Mouse (Mus musculus) hindbrain, postnatal 0 days (tissue): ENCODE results near the gene Crebzf. TPM values are rescaled to one million over a fixed set of nuclear protein-coding genes. Genes with fewer than 3 reads are reported as not detected.
A peak's percentile ranks its signal among the peaks of the same experiment; 100 is the strongest.

Experiments
- ATAC-seq: fragments of 200-750 bp; cut with Nextera tagmentation; 2 replicates; pipeline ENCODE4 v1.8.0; 2017; ENCODE audit warnings: mild to moderate bottlenecking, moderate TSS enrichment, moderate library complexity
- DNase-seq: peaks from one replicate; pipeline ENCODE4 v3.0.0-alpha.2; 2015; ENCODE audit warnings: low spot score
- H3K27ac ChIP-seq: fragments of 300-500 bp; sonication (generic); 2 replicates; pipeline ENCODE4 v1.5.1; 2014; ENCODE audit warnings: mild to moderate bottlenecking
- H3K27me3 ChIP-seq: fragments of 300-500 bp; sonication (generic); 2 replicates; pipeline ENCODE4 v1.6.1; 2014; ENCODE audit warnings: low read length, mixed read lengths; ENCODE audit not compliant: insufficient read depth
- H3K36me3 ChIP-seq: fragments of 300-500 bp; sonication (generic); 2 replicates; pipeline ENCODE4 v1.6.1; 2014; ENCODE audit warnings: low read length, mixed read lengths; ENCODE audit not compliant: insufficient read depth
- H3K4me1 ChIP-seq: fragments of 300-500 bp; sonication (generic); 2 replicates; pipeline ENCODE4 v1.6.1; 2014; ENCODE audit warnings: antibody characterized with exemption, low read length, mixed read lengths; ENCODE audit not compliant: insufficient read depth
- H3K4me2 ChIP-seq: fragments of 300-500 bp; sonication (generic); 2 replicates; pipeline ENCODE4 v1.6.1; 2014; ENCODE audit warnings: low read depth, mild to moderate bottlenecking, low read length, moderate library complexity, mixed read lengths
- H3K4me3 ChIP-seq: fragments of 300-500 bp; sonication (generic); 2 replicates; pipeline ENCODE4 v1.5.1; 2014; ENCODE audit warnings: low read length
- H3K9ac ChIP-seq: fragments of 300-500 bp; sonication (generic); replicated peaks from 2 replicates; pipeline ENCODE4 v1.6.1; 2014; ENCODE audit warnings: mild to moderate bottlenecking, low read length, moderate library complexity, mixed read lengths
- H3K9me3 ChIP-seq: fragments of 300-500 bp; sonication (generic); 2 replicates; pipeline ENCODE4 v1.6.1; 2016; ENCODE audit warnings: low read length, mixed read lengths
- CTCF ChIP-seq: IDR thresholded peaks from 2 replicates; pipeline ENCODE4 v1.5.1; 2016; ENCODE audit warnings: antibody characterized with exemption, control low read depth, low read depth
- WGBS: fragments of 180-500 bp; shearing (Covaris S2); extraction: QIAGEN DNeasy Blood & Tissue Kit; methylation state at CpG from one replicate; pipeline ENCODE4 v1.1.7; 2014; 5-methylcytosine and 5-hydroxymethylcytosine counted together
- polyA plus RNA-seq: library from polyadenylated mRNA; unstranded; fragments of >200 nt; fragmentation: Nextera tagmentation; extraction: Ambion mirVana; gene quantifications from 2 replicates; pipeline ENCODE4 v1.2.1, GENCODE M21; 2015
- total RNA-seq: library from RNA; depleted of rRNA; stranded (reverse); fragments of >200 nt; gene quantifications from 2 replicates; pipeline ENCODE4 v1.2.3, GENCODE M21; 2014

Gene Crebzf
- total and polyA plus RNA-seq, 2 experiments from 2014 or later, result 23.5 to 73.6 TPM

- no peak for TF ChIP-seq CTCF
- H3K27ac ChIP-seq, result no peak overlapping the region
- no peak for DNase-seq
- H3K4me3 ChIP-seq, result no peak overlapping the region
- no peak overlapping the region for H3K4me2 ChIP-seq
- no peaks in the 10 kb centered on the region for H3K9me3 ChIP-seq
- H3K4me1 ChIP-seq, result no peaks in the 10 kb centered on the region
- no peaks in the 10 kb centered on the region for H3K27me3 ChIP-seq
- no peaks in the 10 kb centered on the region for H3K36me3 ChIP-seq
- no peak overlapping the region for H3K9ac ChIP-seq
- no peak for ATAC-seq
Measured at GRCm38 (mm10) chr7:90432221-90432620, 10.3 kb upstream of the Crebzf start.

GRCm38 (mm10) chr7:90440044-90440443 lies 2.5 kb upstream of the Crebzf start:
- no peaks in the 10 kb centered on the region for H3K4me1 ChIP-seq
- no peaks in the 10 kb centered on the region for H3K9me3 ChIP-seq
- H3K4me2 ChIP-seq, result no peak overlapping the region
- H3K36me3 ChIP-seq, result no peaks in the 10 kb centered on the region
- TF ChIP-seq CTCF, result no peak
- no peak overlapping the region for H3K27ac ChIP-seq
- no peak overlapping the region for H3K4me3 ChIP-seq
- ATAC-seq, result no peak
- H3K27me3 ChIP-seq, result no peaks in the 10 kb centered on the region
- H3K9ac ChIP-seq, result no peak overlapping the region
- DNase-seq, result no peak
- WGBS, result 91% methylated on average over 4 of the region's 4 CpGs

- DNase-seq (peak; percentile 27), ATAC-seq (0 out of 2 replicates have a peak, but pooled peaks have one; percentile 10)
- Histone ChIP-seq H3K9me3 (no peaks in the 10 kb centered on the region), H3K36me3 (no peaks in the 10 kb centered on the region), H3K4me2 (peak overlapping the region; percentile 80), H3K4me3 (peak overlapping the region; percentile 90), H3K9ac (peak overlapping the region; percentile 98), H3K27me3 (no peaks in the 10 kb centered on the region), H3K27ac (peak overlapping the region; percentile 99), H3K4me1 (no peaks in the 10 kb centered on the region)
- WGBS, result 4% methylated on average over 4 of the region's 4 CpGs
- TF ChIP-seq CTCF, result no peak
Measured at GRCm38 (mm10) chr7:90442070-90442469, 459 bp upstream of the Crebzf start.

GRCm38 (mm10) chr7:90443101-90444091 lies 867 bp downstream of the Crebzf start:
- H3K9ac ChIP-seq, result peak overlapping the region; percentile 98
- H3K4me2 ChIP-seq, result peak overlapping the region; percentile 80
- no peaks in the 10 kb centered on the region for H3K9me3 ChIP-seq
- DNase-seq (peak; percentile 81), ATAC-seq (peak; percentile 78)
- H3K27me3 ChIP-seq, result no peaks in the 10 kb centered on the region
- H3K4me1 ChIP-seq, result no peaks in the 10 kb centered on the region
- TF ChIP-seq CTCF, result peak; percentile 50; the same call in 1 of the 2 replicates
- H3K36me3 ChIP-seq, result no peaks in the 10 kb centered on the region; the same call in 1 of the 2 replicates
- H3K27ac ChIP-seq, result peak overlapping the region; percentile 99
- under 1% methylated on average over 102 of the region's 123 CpGs for WGBS
- peak overlapping the region; percentile 90 for H3K4me3 ChIP-seq

- no peak for DNase-seq
- H3K27ac ChIP-seq, result peak overlapping the region; percentile 99
- WGBS, result 0% methylated on average over 6 of the region's 6 CpGs
Measured at GRCm38 (mm10) chr7:90444206-90444605, 1.7 kb downstream of the Crebzf start.

GRCm38 (mm10) chr7:90456149-90456844 lies 13.8 kb downstream of the Crebzf start:
- WGBS, result 26% methylated on average over 7 of the region's 7 CpGs
- peak overlapping the region; percentile 94 for H3K27ac ChIP-seq
- H3K4me1 ChIP-seq, result no peaks in the 10 kb centered on the region
- ATAC-seq (no peak), DNase-seq (no peak)
- H3K9ac ChIP-seq, result peak overlapping the region; percentile 66
- H3K9me3 ChIP-seq, result no peaks in the 10 kb centered on the region
- no peak for TF ChIP-seq CTCF
- no peaks in the 10 kb centered on the region for H3K27me3 ChIP-seq
- peak overlapping the region; percentile 66 for H3K4me2 ChIP-seq
- H3K4me3 ChIP-seq, result peak overlapping the region; percentile 74
- 0 out of 2 replicates have a peak, but pooled peaks cover 14% of the 10 kb centered on the region for H3K36me3 ChIP-seq

More at GRCm38 (mm10) chr7:90444206-90444605, 1.7 kb downstream of the Crebzf start:
- no peak for ATAC-seq
- no peaks in the 10 kb centered on the region for H3K4me1 ChIP-seq
- peak overlapping the region; percentile 80 for H3K4me2 ChIP-seq
- TF ChIP-seq CTCF, result no peak
- peak overlapping the region; percentile 90 for H3K4me3 ChIP-seq
- no peaks in the 10 kb centered on the region for H3K27me3 ChIP-seq
- no peaks in the 10 kb centered on the region; the same call in 1 of the 2 replicates for H3K36me3 ChIP-seq
- H3K9me3 ChIP-seq, result no peaks in the 10 kb centered on the region
- H3K9ac ChIP-seq, result peak overlapping the region; percentile 98
